Mouse (Mus musculus) urinary bladder, adult 18-20 months (tissue): ENCODE results near the gene Lpcat4.
A peak's percentile ranks its signal among the peaks of the same experiment; 100 is the strongest.

ENCODE experiments used
- DNase-seq, 2 experiments: peaks; one replicate each; pipeline ENCODE4 v3.0.0; 2022; ENCODE audit warnings: low spot score in 2 of 2, mixed read lengths in 2 of 2

The Lpcat4 gene

DNA sequence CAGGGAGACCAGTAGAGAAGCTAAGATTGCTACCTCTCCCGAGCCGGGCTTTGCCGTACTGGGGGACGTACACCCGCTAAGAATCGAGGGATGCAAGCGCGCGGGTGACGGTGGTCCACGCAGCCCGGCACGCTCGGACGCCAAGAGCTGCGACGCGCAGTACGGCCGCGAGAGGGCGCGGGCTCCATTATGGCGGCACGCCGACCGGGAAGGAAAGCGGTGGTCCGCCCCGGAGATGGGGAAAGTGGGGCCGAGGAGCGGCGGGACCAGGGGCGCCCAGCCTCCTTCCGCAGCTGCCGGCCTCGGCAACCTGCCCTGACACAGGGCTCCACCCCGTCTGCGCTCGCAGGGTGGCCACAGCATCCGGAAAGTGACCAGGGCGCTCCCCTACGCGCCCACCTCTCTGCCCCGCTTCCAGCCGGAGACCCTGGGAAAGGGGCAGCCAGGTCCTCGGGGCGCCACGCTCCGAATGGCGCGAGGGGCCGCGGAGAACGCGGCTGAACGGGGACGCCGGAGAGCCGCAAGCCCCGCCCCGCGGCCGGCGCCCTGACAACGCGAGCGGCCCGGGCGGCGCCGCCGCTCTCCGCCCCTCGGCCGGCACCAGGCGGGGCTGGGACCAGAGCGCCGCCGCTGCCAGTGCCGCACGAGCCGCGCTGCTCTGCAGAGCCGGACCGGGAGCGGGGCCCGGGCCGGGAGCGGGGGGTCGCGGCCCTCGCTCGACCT lies at the start of gene Lpcat4:
Gene Lpcat4, plus strand, starts transcription at position 257 of the 723 bp plus-strand sequence.
- peak; percentile 68 to 86 for DNase-seq

DNA sequence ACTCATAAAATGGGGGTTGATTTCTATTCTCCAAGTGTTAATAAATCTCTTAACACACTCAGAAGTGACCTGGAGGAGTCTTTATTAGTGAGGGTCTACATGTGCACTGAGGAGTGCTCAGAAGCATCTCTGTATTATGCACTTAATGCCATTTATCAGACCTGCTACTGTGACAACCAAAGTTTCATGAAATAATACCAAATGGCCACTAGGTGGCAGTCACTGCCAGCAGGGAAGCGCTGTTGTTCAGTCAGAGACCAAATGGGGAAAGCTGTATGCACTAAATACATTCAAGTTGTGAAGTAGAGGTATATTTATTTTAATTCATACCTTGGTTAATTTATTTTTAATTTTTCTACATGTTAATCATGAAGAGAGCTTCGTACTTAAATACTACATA lies 42.4 kb upstream of the Lpcat4 start:
- DNase-seq = no peak

DNA sequence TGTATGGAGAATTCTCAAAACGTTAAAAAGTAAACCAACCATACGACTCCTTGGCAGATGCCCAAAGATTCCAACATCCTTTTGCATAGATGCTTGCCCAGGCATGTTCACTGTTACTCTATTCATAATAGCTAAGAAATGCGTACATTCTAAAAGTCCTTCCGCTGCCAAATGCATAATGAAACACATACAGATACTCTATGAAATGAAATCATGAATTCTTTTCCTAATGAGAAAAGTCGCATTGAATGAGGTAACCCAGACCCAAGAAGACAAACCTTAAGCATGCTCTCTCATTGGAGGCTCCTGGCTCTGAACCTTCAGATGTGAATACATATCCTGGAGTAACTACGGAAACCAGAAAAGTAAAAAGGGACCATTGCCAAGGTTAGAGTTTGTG lies 36.2 kb upstream of the Lpcat4 start:
- peak in 1 of 2 experiments; percentile 13 for DNase-seq

DNA sequence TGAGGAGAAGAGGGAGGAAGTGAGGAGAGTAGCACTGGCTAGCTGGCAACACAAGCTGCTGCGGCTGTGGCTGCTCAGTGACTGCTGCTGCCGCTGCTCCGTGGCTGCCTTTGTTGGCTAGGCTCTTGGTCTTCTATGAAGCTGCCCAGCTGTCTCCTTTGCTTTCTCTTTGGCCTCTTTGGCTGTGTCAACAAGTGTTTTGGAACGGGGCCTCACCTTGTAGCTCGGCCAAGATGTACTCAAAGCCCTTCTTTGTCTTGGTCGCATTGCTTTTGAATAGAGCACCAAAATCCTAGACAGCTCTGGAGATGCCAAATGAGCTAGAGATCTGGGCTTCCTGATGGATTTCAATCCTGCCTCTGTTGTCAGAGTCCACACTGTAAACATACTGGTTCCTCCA lies 29.1 kb upstream of the Lpcat4 start:
- DNase-seq = no peak

DNA sequence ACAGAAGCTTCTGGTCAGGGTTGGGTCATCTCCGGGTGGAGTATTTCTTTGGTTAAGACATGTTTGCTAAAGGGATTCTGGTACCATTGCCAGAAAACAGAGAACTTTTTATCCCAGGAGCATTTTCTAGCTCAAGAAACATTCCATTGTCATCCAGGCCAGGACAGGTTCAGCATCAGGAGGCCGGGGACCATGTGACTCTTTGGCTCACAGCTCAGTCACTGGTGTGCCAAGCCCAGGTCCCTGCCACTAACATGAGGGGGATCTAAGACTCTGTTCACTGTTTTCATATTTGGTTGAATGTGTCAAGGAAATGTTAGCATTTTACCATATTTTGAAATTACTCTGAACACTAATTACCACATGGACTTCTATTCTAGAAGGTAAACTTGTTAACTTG lies 28.6 kb upstream of the Lpcat4 start:
- no peak for DNase-seq

DNA sequence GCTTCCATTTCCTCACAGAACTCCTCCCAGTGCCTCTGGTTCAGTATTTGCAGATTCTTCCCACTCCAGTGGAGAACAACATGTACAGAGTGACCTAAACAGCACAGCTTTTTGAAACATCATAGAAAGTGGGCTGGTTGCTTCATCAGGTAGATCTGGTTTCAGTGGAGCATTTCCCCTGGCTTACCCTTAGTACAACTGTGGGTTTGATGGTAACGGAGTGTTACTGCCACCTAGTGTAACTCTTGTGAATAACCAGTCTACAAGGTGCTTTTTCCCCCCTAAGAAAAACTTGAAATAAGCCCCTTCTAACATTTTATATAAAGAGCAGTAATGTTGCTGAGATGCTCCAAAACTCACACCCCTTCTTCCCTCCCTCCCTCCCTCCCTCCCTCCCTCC lies 23.3 kb upstream of the Lpcat4 start:
- no peak for DNase-seq

DNA sequence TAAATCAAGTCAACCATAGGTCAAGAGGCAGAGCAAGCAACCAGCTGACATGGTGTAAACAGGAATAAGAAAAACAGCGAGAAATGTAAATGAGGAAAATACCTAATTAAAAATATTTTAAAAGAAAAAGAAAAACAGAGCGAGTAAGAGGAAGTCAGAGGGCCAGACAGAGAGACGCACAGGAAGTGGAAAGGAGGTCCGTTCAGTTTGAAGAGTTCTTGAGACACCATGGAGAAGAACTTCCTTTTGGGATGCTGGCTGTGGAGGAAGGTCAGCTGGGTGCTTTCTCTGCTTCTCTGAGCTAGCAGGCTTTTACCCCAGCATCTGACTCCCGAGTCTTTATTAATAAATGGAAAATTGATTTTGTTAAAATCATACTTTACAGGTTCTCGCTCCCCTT lies 21.7 kb upstream of the Lpcat4 start:
- no peak for DNase-seq

DNA sequence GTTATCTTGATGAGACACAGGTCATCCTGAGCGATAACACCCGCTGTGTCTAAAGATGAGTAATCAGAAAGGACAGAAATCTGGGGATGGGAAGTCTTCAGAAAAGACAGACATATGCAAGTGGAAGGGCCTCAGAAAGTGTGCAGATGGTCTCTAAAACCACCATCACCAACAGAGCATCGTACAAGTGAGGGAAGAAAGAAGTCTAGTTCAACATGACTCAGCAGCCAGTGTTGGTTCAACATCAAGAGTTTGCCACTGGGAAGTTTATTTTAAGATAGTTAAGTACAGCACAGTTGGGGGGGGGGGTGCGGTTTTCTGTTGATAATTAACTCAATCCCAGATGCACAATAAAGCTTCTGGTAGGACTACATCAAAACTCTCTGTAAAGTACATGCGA lies 18.4 kb upstream of the Lpcat4 start:
- no peak for DNase-seq

DNA sequence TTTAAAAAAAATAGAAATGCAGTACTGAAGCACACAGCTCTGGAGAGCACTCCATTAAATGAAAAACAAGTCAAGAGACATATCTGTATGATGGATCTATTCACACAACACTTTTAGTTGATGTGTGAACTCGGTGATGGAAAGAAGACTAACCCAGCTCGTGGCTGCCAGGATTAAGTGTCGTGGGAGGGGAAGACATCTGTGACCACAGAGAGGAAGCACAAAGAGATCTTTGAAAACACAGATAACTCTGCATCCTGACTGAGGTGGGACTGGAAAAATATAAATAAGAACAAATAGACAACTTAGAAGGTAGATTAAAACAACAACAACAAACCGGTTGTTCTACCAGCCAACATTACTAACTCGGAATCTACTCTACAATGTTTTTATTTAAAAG lies 16.7 kb upstream of the Lpcat4 start:
- DNase-seq = no peak

DNA sequence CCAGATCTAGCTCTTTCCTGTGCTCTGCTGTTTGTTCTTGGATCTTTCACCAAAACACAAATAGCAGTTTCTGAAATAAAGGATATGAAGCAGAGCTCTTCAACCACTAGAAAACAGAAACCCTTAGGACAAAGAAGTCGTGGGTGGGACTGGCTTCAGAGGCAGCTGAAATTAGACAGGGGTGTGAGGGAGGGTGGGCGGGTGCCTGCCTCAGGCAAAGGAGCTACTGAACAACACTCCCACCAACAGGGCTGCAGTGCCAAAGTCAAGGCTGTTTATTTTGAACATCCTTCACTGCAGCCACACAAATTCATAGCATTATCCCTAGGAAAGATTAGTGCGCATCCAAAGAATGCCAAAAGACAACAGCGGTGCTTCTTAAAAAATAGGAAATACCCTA lies 14.9 kb upstream of the Lpcat4 start:
- DNase-seq = no peak

DNA sequence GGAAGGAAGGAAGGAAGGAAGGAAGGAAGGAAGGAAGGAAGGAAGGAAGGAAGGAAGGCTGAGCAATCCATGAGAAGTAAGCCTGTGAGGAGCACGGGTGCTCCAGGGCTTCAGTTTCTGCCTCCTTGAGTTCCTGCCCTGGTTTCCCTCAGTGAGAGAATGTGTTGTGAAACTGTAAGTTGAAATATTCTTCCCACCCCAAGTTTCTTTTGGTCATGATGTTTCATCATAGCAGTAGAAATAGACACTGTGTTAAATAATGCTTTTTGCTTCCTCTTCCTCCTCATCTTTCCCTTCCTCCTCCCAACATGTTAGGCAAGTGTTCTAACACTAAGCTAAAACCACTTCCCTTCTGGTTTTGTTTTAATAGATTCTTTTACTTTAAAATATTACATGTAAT lies 6.6 kb upstream of the Lpcat4 start:
- DNase-seq = no peak

DNA sequence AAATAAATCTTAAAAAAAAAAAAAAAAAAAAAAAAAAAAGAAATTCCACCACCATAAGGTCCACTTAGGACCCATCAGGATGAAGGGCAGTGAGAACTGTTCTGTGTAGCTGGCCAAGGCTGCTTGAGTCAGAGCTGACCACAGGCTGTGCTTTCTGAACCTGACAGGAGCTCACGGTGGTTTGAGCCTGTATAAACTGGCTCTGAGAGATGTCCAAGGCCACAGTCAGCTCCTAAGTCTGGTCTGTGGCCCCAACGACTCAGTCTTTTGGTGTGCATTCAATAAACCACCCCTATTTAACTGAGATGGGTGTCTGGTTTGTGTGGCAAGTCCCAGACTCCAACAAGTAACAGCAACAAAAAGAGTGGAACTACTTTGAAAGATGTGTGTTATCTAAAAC lies 2.6 kb upstream of the Lpcat4 start:
- no peak for DNase-seq

DNA sequence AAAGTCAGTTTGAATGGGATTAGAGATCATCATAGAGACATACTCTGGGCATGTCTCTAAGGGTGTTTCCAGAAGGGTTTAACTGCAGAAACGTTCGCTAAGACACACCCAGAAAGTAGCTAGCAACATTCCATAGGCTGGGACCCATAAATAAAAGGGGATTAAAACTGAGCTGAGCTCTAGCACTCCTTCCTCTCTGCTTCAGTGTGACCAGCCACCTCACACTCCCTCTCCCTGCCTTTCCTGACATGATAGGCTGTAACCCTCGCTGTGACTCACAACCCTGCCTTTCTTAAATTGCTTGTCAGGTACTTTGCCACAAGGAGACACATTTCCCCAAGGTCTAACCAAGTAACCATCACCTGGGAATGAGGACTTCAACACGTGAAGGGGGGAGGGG lies 1.3 kb upstream of the Lpcat4 start:
- no peak for DNase-seq

DNA sequence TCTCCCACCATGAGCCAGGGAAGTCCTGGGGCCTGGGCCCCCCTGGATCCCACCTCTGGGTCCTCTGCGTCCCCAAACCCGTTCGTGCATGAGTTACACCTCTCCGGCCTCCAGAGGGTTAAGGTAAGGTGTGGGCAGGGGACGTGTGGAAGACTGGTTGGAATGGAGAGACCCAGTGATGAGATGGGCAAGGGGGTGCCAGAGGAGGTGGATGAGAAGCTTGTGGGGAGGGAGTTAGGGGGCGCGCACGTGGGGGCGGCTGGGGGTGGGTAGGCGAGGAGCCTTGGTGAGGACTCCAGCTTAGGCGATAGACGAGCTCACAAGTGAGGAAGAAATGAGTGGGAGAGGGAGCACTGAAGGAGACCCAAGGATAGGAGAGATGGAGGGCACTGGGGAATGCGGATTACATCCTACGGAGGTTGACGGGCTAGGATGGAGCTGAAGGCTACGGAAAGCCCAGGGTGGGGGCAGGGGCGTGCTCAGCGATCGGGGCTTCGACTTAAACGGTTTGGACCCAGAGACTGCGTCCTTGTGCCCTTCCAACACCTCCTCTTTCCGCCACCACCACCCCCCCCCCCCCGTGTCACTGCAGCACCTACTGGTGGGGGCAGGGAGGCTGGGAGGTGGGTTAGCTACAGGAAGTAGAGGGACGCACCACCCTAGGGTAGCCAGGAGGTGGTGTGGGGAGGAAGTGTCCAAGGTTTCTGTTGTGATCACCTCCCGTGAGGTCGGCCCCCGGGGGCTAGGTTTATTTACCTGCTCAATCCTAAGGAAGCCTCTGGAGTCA lies 860 bp downstream of the Lpcat4 start:
- DNase-seq = no peak

DNA sequence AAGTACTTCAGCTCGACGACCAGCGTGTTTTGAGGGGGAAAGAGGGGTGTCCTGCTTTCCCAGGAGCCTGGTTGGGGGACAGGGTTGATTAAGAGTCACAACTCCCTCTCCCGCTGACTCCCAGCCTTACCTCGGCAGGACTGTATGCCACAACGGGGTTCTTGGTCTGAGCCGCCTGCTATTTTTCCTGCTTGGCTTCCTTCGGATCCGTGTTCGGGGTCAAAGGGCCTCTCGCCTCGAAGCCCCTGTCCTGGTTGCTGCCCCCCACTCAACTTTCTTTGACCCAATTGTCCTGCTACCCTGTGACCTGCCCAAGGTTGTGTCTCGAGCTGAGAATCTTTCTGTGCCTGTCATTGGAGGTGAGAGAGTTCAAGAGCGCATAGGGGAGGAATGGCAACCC lies 2.5 kb downstream of the Lpcat4 start:
- no peak for DNase-seq

DNA sequence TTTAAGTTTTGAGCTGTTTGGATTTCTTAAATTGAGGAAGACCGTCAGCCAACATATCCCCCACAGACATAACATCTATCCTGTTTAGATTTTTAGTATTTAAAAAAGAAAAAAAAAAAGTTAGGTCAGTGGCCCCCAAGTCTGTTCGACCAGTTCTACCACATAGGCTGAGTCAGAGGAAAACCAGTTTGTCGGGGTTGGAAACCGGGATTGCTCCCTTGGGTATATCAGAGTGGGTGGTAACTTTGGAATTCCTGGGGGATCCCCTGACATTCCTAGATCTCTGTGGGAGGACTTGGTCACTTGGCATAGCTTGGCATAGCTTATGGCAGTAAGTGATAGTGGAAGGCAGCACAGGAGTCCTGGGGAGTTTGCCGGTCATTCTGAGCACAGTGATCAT lies 6.0 kb downstream of the Lpcat4 start:
- no peak for DNase-seq

DNA sequence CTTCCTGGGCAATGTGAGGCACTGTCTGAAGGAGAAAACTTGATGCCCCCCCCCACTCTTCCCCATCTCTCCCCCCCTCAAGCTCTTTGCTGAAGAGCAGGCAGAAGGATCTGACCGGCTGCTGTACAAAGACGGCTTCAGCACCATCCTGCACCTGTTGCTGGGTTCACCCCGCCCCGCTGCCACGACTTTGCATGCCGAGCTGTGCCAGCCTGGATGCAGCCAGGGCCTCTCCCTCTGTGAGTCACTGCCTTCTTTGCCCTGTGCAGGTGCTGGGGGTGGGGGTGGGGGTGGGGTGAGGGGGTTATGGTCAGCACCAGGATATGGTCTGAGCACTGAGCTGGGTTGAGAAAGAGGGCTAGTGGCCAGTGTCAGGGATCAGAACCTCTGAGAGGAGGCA lies 6.9 kb downstream of the Lpcat4 start:
- DNase-seq = no peak

DNA sequence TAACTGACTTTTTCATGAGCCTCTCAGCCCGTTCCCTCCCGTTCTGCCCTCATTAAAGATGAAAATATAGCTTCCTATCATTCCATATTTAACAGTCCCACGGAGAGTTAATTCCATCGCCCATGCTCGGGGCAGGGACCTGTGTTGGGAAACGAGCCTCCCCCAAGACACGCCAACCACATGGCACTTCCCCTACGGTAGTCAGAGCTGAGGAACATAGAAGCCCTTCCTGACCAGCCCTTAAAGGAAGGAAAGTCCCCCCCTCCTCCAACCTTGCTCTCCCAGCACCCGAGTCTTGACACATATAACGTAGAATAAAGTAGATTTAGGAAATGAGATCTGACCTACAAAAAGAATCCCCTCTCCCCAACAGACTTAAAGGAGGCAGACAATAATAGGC lies 8.1 kb downstream of the Lpcat4 start:
- no peak for DNase-seq

DNA sequence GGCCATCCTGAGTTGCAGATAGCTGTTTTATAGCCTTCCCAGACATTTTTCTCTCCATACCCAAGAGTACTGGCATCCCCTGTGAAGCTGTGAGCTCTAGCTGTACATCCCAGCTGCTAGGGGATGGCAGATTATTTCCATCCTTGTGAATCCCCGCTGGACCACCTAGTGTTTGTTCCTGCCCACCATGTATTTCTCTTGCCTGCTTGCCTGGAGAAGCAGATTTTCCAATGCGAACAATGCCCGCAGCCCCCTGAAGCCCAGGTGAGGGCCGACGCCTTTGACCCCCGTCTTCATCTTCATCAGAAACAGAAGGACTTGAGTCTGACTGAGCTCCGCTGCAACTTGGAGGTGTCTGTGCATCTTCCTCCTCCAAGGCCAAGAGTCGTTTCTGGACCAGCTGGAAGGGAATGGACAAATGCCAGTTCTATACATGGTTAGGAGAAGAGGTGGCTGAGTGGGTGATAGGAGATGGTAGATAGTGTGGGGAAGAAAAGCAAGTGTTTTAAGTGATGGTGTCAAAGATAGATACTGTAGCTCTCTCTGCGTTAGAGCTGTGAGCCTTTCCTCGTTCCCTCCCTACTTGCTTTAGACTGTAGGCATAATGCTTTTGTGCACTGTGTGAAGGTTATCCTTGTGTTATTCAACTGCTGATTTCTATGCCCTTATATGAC lies 10.6 kb downstream of the Lpcat4 start:
- DNase-seq = no peak

DNA sequence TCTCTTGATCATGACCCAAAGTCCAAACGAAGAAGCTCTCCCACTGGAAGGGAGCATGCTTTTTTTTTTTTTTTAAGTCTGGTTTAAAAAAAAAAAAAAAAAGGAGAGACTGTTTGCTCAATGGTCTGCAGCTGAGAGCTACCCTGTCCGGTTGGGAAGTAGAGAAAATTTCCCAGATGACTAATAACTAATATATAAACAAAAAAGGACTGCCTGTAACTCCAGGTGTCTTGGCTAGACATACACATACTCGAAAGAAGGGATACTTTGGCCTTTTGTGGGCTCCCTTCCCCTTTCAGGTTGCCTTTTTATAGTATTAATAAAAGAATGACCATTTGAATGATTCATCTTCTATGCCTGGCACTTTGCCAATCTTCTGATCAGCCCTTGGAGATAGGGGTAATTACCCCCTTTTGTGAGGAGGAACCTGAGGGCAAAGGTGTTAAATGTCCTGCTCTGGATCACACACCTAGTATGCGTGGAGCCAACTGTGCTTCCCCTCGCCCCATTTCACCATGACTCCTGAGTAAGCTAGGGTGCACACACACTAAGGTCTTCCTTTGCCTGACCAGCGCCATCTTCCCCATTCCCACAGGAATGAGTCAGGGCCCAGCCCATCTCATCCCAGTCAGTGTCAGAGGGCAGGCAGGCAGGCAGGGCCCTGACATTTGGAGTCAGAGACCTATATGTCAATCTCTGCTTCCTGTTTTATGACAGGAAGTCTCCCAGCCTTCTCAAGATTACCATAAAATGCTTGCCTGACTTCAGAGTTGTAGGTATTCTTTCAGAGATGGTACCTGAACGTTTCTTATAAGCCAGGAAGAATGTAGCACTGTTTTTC lies 15.6 kb downstream of the Lpcat4 start:
- no peak for DNase-seq

DNA sequence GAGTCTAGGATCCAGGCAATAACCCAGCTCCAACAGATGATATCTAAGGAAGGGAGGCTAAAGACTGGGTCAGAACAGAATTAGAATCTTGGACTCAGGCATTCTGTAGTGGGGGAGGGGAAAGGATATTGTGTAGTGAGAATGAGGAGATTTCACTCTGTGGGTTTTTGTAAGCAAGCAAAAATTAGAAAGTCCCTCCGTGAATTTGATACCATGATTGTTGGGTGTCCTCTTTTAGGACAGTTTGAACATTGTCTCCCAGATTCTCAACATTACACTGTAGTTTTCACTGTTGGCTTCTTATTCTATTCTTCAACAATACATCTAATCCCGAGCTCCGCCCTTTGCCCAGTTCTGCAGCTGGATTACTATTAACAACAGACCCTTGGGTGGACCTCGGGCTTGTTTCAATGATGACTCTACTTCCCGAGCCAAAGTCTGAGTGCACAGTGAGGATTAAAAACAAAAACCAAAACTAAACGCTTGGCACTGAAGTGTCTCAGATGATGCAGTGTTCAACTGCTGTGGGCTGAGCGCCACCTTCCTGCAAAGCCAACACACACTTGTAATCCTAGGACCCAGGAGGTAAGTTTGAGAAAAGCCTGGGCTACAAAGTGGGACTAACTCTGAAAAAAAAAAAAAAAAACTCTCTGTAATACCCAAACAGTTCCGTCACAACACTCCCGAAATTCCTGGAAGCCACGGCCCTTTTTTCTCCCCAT lies 20.1 kb downstream of the Lpcat4 start, which contains the start of gene Nutm1:
Gene Nutm1, minus strand, starts transcription at position 51 of the 722 bp plus-strand sequence.
- DNase-seq = no peak
